Mouse (Mus musculus): ENCODE data around the gene Arsg. TPM values are rescaled to one million over a fixed set of nuclear protein-coding genes. Genes with fewer than 3 reads are reported as not detected.

Arsg gene
- polyA plus RNA-seq, 1 experiment: 5.8 TPM

GRCm38 (mm10) chr11:109436889-109437288 is 36.3 kb upstream of the Arsg start:
- Histone ChIP-seq H3K4me1 (ENCODE audit: control insufficient read depth, insufficient read depth, low read length) (no peaks in the 10 kb centered on the region), H3K9ac (ENCODE audit: low read depth, poor library complexity, severe bottlenecking) (no peak overlapping the region), H3K4me3 (ENCODE audit: low read depth, low read length) (no peak overlapping the region), H3K36me3 (ENCODE audit: control insufficient read depth, insufficient read depth, low read length, poor library complexity, severe bottlenecking) (peaks cover 10% of the 10 kb centered on the region), H3K9me3 (replicated peaks; ENCODE audit: control insufficient read depth, insufficient read depth, low read length, poor library complexity, severe bottlenecking) (no peaks in the 10 kb centered on the region), H3K27me3 (ENCODE audit: control insufficient read depth, insufficient read depth, low read length, poor library complexity, severe bottlenecking) (no peaks in the 10 kb centered on the region), H3K27ac (ENCODE audit: insufficient read depth, low read length) (no peak overlapping the region)
- no peak for TF ChIP-seq EP300 (IDR thresholded peaks at IDR 0.05; ENCODE audit: insufficient read depth, low read depth, low read length)
- no peak for TF ChIP-seq POLR2A (IDR thresholded peaks at IDR 0.05; ENCODE audit: insufficient read depth, low read length)
- no peak for TF ChIP-seq CTCF (IDR thresholded peaks at IDR 0.05; ENCODE audit: low read depth, low read length)

GRCm38 (mm10) chr11:109439209-109439608 is 34.0 kb upstream of the Arsg start:
- H3K9me3 ChIP-seq (replicated peaks; ENCODE audit: control insufficient read depth, insufficient read depth, low read length, poor library complexity, severe bottlenecking): no peaks in the 10 kb centered on the region
- peak overlapping the region; percentile 49; the same call in 1 of the 2 replicates for H3K9ac ChIP-seq (ENCODE audit: low read depth, poor library complexity, severe bottlenecking)
- TF ChIP-seq EP300 (IDR thresholded peaks at IDR 0.05; ENCODE audit: insufficient read depth, low read depth, low read length) (no peak), POLR2A (IDR thresholded peaks at IDR 0.05; ENCODE audit: insufficient read depth, low read length) (no peak), CTCF (IDR thresholded peaks at IDR 0.05; ENCODE audit: low read depth, low read length) (no peak)
- H3K4me3 ChIP-seq (ENCODE audit: low read depth, low read length): no peak overlapping the region
- no peaks in the 10 kb centered on the region for H3K27me3 ChIP-seq (ENCODE audit: control insufficient read depth, insufficient read depth, low read length, poor library complexity, severe bottlenecking)
- no peaks in the 10 kb centered on the region for H3K4me1 ChIP-seq (ENCODE audit: control insufficient read depth, insufficient read depth, low read length)
- H3K27ac ChIP-seq (ENCODE audit: insufficient read depth, low read length): no peak overlapping the region
- peaks cover 9% of the 10 kb centered on the region for H3K36me3 ChIP-seq (ENCODE audit: control insufficient read depth, insufficient read depth, low read length, poor library complexity, severe bottlenecking)

- Histone ChIP-seq H3K36me3 (ENCODE audit: control insufficient read depth, insufficient read depth, low read length, poor library complexity, severe bottlenecking) (peaks cover 5% of the 10 kb centered on the region), H3K9ac (ENCODE audit: low read depth, poor library complexity, severe bottlenecking) (peak overlapping the region; percentile 49), H3K4me3 (ENCODE audit: low read depth, low read length) (peak overlapping the region; percentile 55), H3K9me3 (replicated peaks; ENCODE audit: control insufficient read depth, insufficient read depth, low read length, poor library complexity, severe bottlenecking) (no peaks in the 10 kb centered on the region), H3K4me1 (ENCODE audit: control insufficient read depth, insufficient read depth, low read length) (no peaks in the 10 kb centered on the region), H3K27me3 (ENCODE audit: control insufficient read depth, insufficient read depth, low read length, poor library complexity, severe bottlenecking) (no peaks in the 10 kb centered on the region), H3K27ac (ENCODE audit: insufficient read depth, low read length) (no peak overlapping the region)
- no peak for TF ChIP-seq CTCF (IDR thresholded peaks at IDR 0.05; ENCODE audit: low read depth, low read length)
- no peak for TF ChIP-seq EP300 (IDR thresholded peaks at IDR 0.05; ENCODE audit: insufficient read depth, low read depth, low read length)
- no peak for TF ChIP-seq POLR2A (IDR thresholded peaks at IDR 0.05; ENCODE audit: insufficient read depth, low read length)
Measured at GRCm38 (mm10) chr11:109439829-109440340, 33.3 kb upstream of the Arsg start.

- no peak overlapping the region for H3K27ac ChIP-seq (ENCODE audit: insufficient read depth, low read length)
- no peaks in the 10 kb centered on the region for H3K4me1 ChIP-seq (ENCODE audit: control insufficient read depth, insufficient read depth, low read length)
- no peaks in the 10 kb centered on the region for H3K9me3 ChIP-seq (replicated peaks; ENCODE audit: control insufficient read depth, insufficient read depth, low read length, poor library complexity, severe bottlenecking)
- no peak overlapping the region for H3K4me3 ChIP-seq (ENCODE audit: low read depth, low read length)
- no peak for TF ChIP-seq EP300 (IDR thresholded peaks at IDR 0.05; ENCODE audit: insufficient read depth, low read depth, low read length)
- no peak for TF ChIP-seq CTCF (IDR thresholded peaks at IDR 0.05; ENCODE audit: low read depth, low read length)
- no peak for TF ChIP-seq POLR2A (IDR thresholded peaks at IDR 0.05; ENCODE audit: insufficient read depth, low read length)
- H3K36me3 ChIP-seq (ENCODE audit: control insufficient read depth, insufficient read depth, low read length, poor library complexity, severe bottlenecking): no peaks in the 10 kb centered on the region
- no peak overlapping the region for H3K9ac ChIP-seq (ENCODE audit: low read depth, poor library complexity, severe bottlenecking)
- H3K27me3 ChIP-seq (ENCODE audit: control insufficient read depth, insufficient read depth, low read length, poor library complexity, severe bottlenecking): no peaks in the 10 kb centered on the region
Measured at GRCm38 (mm10) chr11:109440641-109441040, 32.5 kb upstream of the Arsg start.

GRCm38 (mm10) chr11:109441119-109441518 is 32.1 kb upstream of the Arsg start:
- H3K27ac ChIP-seq (ENCODE audit: insufficient read depth, low read length): no peak overlapping the region
- H3K27me3 ChIP-seq (ENCODE audit: control insufficient read depth, insufficient read depth, low read length, poor library complexity, severe bottlenecking): no peaks in the 10 kb centered on the region
- no peak overlapping the region for H3K4me3 ChIP-seq (ENCODE audit: low read depth, low read length)
- no peaks in the 10 kb centered on the region for H3K36me3 ChIP-seq (ENCODE audit: control insufficient read depth, insufficient read depth, low read length, poor library complexity, severe bottlenecking)
- no peak overlapping the region for H3K9ac ChIP-seq (ENCODE audit: low read depth, poor library complexity, severe bottlenecking)
- no peaks in the 10 kb centered on the region for H3K4me1 ChIP-seq (ENCODE audit: control insufficient read depth, insufficient read depth, low read length)
- no peaks in the 10 kb centered on the region for H3K9me3 ChIP-seq (replicated peaks; ENCODE audit: control insufficient read depth, insufficient read depth, low read length, poor library complexity, severe bottlenecking)
- TF ChIP-seq POLR2A (IDR thresholded peaks at IDR 0.05; ENCODE audit: insufficient read depth, low read length): no peak
- TF ChIP-seq EP300 (IDR thresholded peaks at IDR 0.05; ENCODE audit: insufficient read depth, low read depth, low read length): no peak
- peak; percentile 85 for TF ChIP-seq CTCF (IDR thresholded peaks at IDR 0.05; ENCODE audit: low read depth, low read length)

GRCm38 (mm10) chr11:109442166-109442730 is 30.9 kb upstream of the Arsg start:
- no peaks in the 10 kb centered on the region for H3K4me1 ChIP-seq (ENCODE audit: control insufficient read depth, insufficient read depth, low read length)
- no peaks in the 10 kb centered on the region for H3K36me3 ChIP-seq (ENCODE audit: control insufficient read depth, insufficient read depth, low read length, poor library complexity, severe bottlenecking)
- H3K27me3 ChIP-seq (ENCODE audit: control insufficient read depth, insufficient read depth, low read length, poor library complexity, severe bottlenecking): no peaks in the 10 kb centered on the region
- H3K27ac ChIP-seq (ENCODE audit: insufficient read depth, low read length): no peak overlapping the region
- no peaks in the 10 kb centered on the region for H3K9me3 ChIP-seq (replicated peaks; ENCODE audit: control insufficient read depth, insufficient read depth, low read length, poor library complexity, severe bottlenecking)
- no peak overlapping the region for H3K4me3 ChIP-seq (ENCODE audit: low read depth, low read length)
- TF ChIP-seq CTCF (IDR thresholded peaks at IDR 0.05; ENCODE audit: low read depth, low read length): no peak
- no peak for TF ChIP-seq POLR2A (IDR thresholded peaks at IDR 0.05; ENCODE audit: insufficient read depth, low read length)
- TF ChIP-seq EP300 (IDR thresholded peaks at IDR 0.05; ENCODE audit: insufficient read depth, low read depth, low read length): no peak
- no peak overlapping the region for H3K9ac ChIP-seq (ENCODE audit: low read depth, poor library complexity, severe bottlenecking)

Measured in ES-Bruce4 (cell line).